Mouse (Mus musculus) embryonic fibroblast, embryonic 13.5 days (primary cell): Measurements from ENCODE around the gene Prdm9.

Experiments used
- CTCF ChIP-seq: IDR thresholded peaks from 2 replicates; pipeline ENCODE4 v1.5.1; 2011; ENCODE audit warnings: mild to moderate bottlenecking, control low read depth, low read length, moderate library complexity, borderline replicate concordance; ENCODE audit not compliant: insufficient read depth
- POLR2A ChIP-seq: IDR thresholded peaks from 2 replicates; pipeline ENCODE4 v1.6.1; 2011; ENCODE audit warnings: low read depth, mild to moderate bottlenecking, control low read depth, low read length, moderate library complexity

DNA sequence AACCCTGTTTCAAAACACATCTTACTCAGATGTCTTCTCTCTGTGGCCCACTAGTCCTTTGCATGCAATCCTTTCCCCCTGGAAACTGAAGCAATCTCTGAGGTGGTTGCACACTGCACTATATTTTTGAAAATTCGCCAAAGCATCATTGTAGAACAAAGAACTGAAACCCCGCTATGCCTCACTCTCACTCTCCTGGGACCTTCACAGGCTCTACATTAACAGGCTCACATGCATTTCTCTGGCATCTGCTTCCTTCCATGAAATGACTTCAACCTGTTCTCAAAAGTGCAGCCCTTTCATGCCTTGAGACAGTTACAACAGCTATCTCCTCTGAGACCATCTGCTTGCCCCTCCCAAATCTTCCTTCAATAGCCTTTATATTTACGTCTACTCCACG is 17.7 kb downstream of the Prdm9 start:
- TF ChIP-seq CTCF (no peak), POLR2A (no peak)
